Comparison of ENCODE assay signal across 23 mouse cellular contexts in genomic region chr4:124685004-124685403, GRCm38 (mm10). TPM values are rescaled to one million over a fixed set of nuclear protein-coding genes. Genes with fewer than 3 reads are reported as not detected.
DNase-seq lines count a peak whose midpoint lies in the region; ATAC-seq and TF ChIP-seq lines count a peak whose summit lies in the region.
"Had no signal": no experiment of that assay in that cellular context is flagged by ENCODE, and none has a peak within 500 bp of the region (broad histone marks: within the 10 kb centered on the region; RNA-seq: fewer than 3 reads in every experiment).

No protein-coding gene starts in this region.

- H3K4me2 ChIP-seq in neural tube, embryonic 15.5 days: no peak overlapping the region
- H3K4me2 ChIP-seq: embryonic facial prominence, embryonic 13.5 days; heart, embryonic 13.5 days; limb, embryonic 12.5 days; midbrain, embryonic 12.5 days had no signal

- H3K79me2 ChIP-seq in heart, adult 2 months (replicated peaks; ENCODE audit: control insufficient read depth, insufficient read depth, low read length): 0 out of 2 replicates have a peak, but pooled peaks cover 1% of the 10 kb centered on the region

- H3K9me3 ChIP-seq in neural tube, embryonic 15.5 days (replicated peaks): no peaks in the 10 kb centered on the region
- H3K9me3 ChIP-seq: embryonic facial prominence, embryonic 13.5 days; heart, embryonic 13.5 days; limb, embryonic 12.5 days; midbrain, embryonic 12.5 days had no signal

- H3K27me3 ChIP-seq in heart, adult 2 months (ENCODE audit: control insufficient read depth, insufficient read depth, low read length): no peaks in the 10 kb centered on the region
- no peaks in the 10 kb centered on the region for H3K27me3 ChIP-seq in neural tube, embryonic 15.5 days (replicated peaks)
- H3K27me3 ChIP-seq: embryonic facial prominence, embryonic 13.5 days; heart, embryonic 13.5 days; limb, embryonic 12.5 days; midbrain, embryonic 12.5 days had no signal

- intact Hi-C loops in heart, adult 2 months (cut with DNase I): no loop called here
- intact Hi-C loops in heart, postnatal 14 days (cut with DNase I): no loop called here
- intact Hi-C loops in left cerebral cortex, adult 2 months (cut with DNase I): no loop called here

- H3K4me1 ChIP-seq in heart, adult 2 months (ENCODE audit: control insufficient read depth, insufficient read depth, low read length): peaks cover 4% of the 10 kb centered on the region; the same call in 1 of the 2 replicates
- H3K4me1 ChIP-seq in neural tube, embryonic 15.5 days: no peaks in the 10 kb centered on the region
- H3K4me1 ChIP-seq: embryonic facial prominence, embryonic 13.5 days; limb, embryonic 12.5 days; midbrain, embryonic 12.5 days had no signal

- H3K36me3 ChIP-seq in heart, adult 2 months (ENCODE audit: control insufficient read depth, insufficient read depth, low read length): peaks cover 12% of the 10 kb centered on the region
- peaks cover 60% of the 10 kb centered on the region for H3K36me3 ChIP-seq in neural tube, embryonic 15.5 days

- TF ChIP-seq CTCF in heart, adult 2 months (IDR thresholded peaks at IDR 0.05): peak; percentile 51
- peak; percentile 40 for TF ChIP-seq CTCF in left cerebral cortex, adult 2 months (IDR thresholded peaks at IDR 0.05)

- H3K4me3 ChIP-seq in heart, adult 2 months: no peak overlapping the region
- no peak overlapping the region for H3K4me3 ChIP-seq in left cerebral cortex, adult 2 months
- no peak overlapping the region for H3K4me3 ChIP-seq in neural tube, embryonic 15.5 days (replicated peaks)
- H3K4me3 ChIP-seq: embryonic facial prominence, embryonic 13.5 days; heart, embryonic 13.5 days; limb, embryonic 12.5 days; midbrain, embryonic 12.5 days had no signal

- no peak for ATAC-seq in neural tube, embryonic 15.5 days (ENCODE audit: low FRiP score)
- no peak for ATAC-seq in erythroid progenitor cell, adult 5-6 weeks (replicated peaks; ENCODE audit: low FRiP score, poor library complexity, severe bottlenecking)
- ATAC-seq: forebrain, embryonic 16.5 days; hindbrain, embryonic 16.5 days had no signal

- TF ChIP-seq POLR2A in heart, adult 2 months (IDR thresholded peaks at IDR 0.05; ENCODE audit: insufficient read depth, low read depth, low read length): no peak

- 66% methylated on average over 4 of the region's 4 CpGs for WGBS in heart, adult 2 months
- 74% methylated on average over 4 of the region's 4 CpGs for WGBS in neural tube, embryonic 15.5 days

- no peak overlapping the region for H3K27ac ChIP-seq in heart, adult 2 months
- no peak overlapping the region for H3K27ac ChIP-seq in left cerebral cortex, adult 2 months
- H3K27ac ChIP-seq in neural tube, embryonic 15.5 days (replicated peaks): no peak overlapping the region
- H3K27ac ChIP-seq: embryonic facial prominence, embryonic 13.5 days; limb, embryonic 12.5 days; midbrain, embryonic 12.5 days had no signal

- no peak for DNase-seq in heart, adult 2 months
- no peak for DNase-seq in heart, postnatal 14 days
- no peak for DNase-seq in left cerebral cortex, adult 2 months (ENCODE audit: extremely low spot score in 1 of 2, low spot score in 2 of 2)
- DNase-seq in left cerebral cortex, adult 18-20 months (ENCODE audit: low spot score in 2 of 2): no peak
- peak; percentile 11 for DNase-seq in neural tube, embryonic 10.5 days (ENCODE audit: extremely low spot score, low spot score)
- DNase-seq in ovary, adult 18-20 months (ENCODE audit: low spot score): no peak
- DNase-seq: adrenal gland, adult 2 months; cerebellum, adult 9-10 months; heart, postnatal 4 days; kidney, adult 18-20 months; kidney, postnatal 36 days; lung, adult 2 months; thymus, postnatal 14 days had no signal

- TF ChIP-seq EP300 in heart, adult 2 months (IDR thresholded peaks at IDR 0.05; ENCODE audit: insufficient read depth, low read depth, low read length): no peak

- no peak overlapping the region for H3K9ac ChIP-seq in heart, adult 2 months (ENCODE audit: low read depth, low read length)
- no peak overlapping the region for H3K9ac ChIP-seq in neural tube, embryonic 15.5 days (replicated peaks)
- H3K9ac ChIP-seq: embryonic facial prominence, embryonic 13.5 days; heart, embryonic 13.5 days; limb, embryonic 12.5 days; midbrain, embryonic 12.5 days had no signal

RNA-seq across cellular contexts. Expression of gene Utp11, which starts 8.4 kb away (rescaled TPM):
- total RNA-seq in heart, adult 2 months (2021): 10 to 100 TPM; 12.1 to 13.5 TPM
- polyA plus RNA-seq in heart, adult 2 months (2012; rRNA removed): 4.0 and 6.2 TPM in 2 replicates
- total RNA-seq in heart, postnatal 14 days (2021): 10 to 100 TPM; 11.6 to 12.0 TPM
- total RNA-seq in left cerebral cortex, adult 2 months (2021): 10 to 100 TPM; 13.3 to 15.7 TPM
- 10 to 100 TPM; 15.0 to 15.3 TPM for total RNA-seq in left cerebral cortex, adult 18-20 months (2021)
- polyA plus RNA-seq in neural tube, embryonic 15.5 days (2015; fragmentation: Nextera tagmentation; extraction: Ambion mirVana): 41.4 and 47.8 TPM in 2 replicates
- total RNA-seq in erythroid progenitor cell, adult 5-6 weeks (2015; ENCODE audit: low replicate concordance): 10.5 and 24.7 TPM in 2 replicates
- total RNA-seq in erythroid progenitor cell, adult 5-6 weeks (2017; ENCODE audit: low replicate concordance): 9.0 and 11.4 TPM in 2 replicates

RNA-seq across cellular contexts. Expression of gene Fhl3, which starts 15.5 kb away (rescaled TPM):
- total RNA-seq in heart, adult 2 months (2021): 10 to 100 TPM in 1 of 2 experiments, 1 to 10 TPM in 1; 7.8 to 11.5 TPM
- 10.1 and 17.9 TPM in 2 replicates for polyA plus RNA-seq in heart, adult 2 months (2012; rRNA removed)
- total RNA-seq in heart, postnatal 14 days (2021): 10 to 100 TPM; 13.0 to 13.9 TPM
- total RNA-seq in left cerebral cortex, adult 2 months (2021): 1 to 10 TPM; 1.4 to 2.2 TPM
- total RNA-seq in left cerebral cortex, adult 18-20 months (2021): 1 to 10 TPM; 1.3 TPM
- 1.8 and 3.3 TPM in 2 replicates for polyA plus RNA-seq in neural tube, embryonic 15.5 days (2015; fragmentation: Nextera tagmentation; extraction: Ambion mirVana)
- total RNA-seq in erythroid progenitor cell, adult 5-6 weeks (2015; ENCODE audit: low replicate concordance): 4.0 TPM in 1 of 2 replicates, not detected in the other
- 0.64 TPM in 1 of 2 replicates, not detected in the other for total RNA-seq in erythroid progenitor cell, adult 5-6 weeks (2017; ENCODE audit: low replicate concordance)

RNA-seq across cellular contexts. Expression of gene Pou3f1, which starts 28.4 kb away (rescaled TPM):
- under 1 TPM; 0.08 to 0.16 TPM for total RNA-seq in heart, adult 2 months (2021)
- polyA plus RNA-seq in heart, adult 2 months (2012; rRNA removed): 0.04 and 0.09 TPM in 2 replicates
- under 1 TPM in 1 of 2 experiments, not detected in 1; 0.07 TPM for total RNA-seq in heart, postnatal 14 days (2021)
- total RNA-seq in left cerebral cortex, adult 2 months (2021): 10 to 100 TPM; 16.9 to 18.8 TPM
- 10 to 100 TPM; 17.1 to 17.3 TPM for total RNA-seq in left cerebral cortex, adult 18-20 months (2021)
- polyA plus RNA-seq in neural tube, embryonic 15.5 days (2015; fragmentation: Nextera tagmentation; extraction: Ambion mirVana): 4.7 and 6.8 TPM in 2 replicates
- total RNA-seq in erythroid progenitor cell, adult 5-6 weeks (2015; ENCODE audit: low replicate concordance): not detected in 2 replicates
- not detected in 2 replicates for total RNA-seq in erythroid progenitor cell, adult 5-6 weeks (2017; ENCODE audit: low replicate concordance)
- total RNA-seq: common myeloid progenitor, adult 5-6 weeks; granulocyte monocyte progenitor cell, adult 5-6 weeks had no signal

RNA-seq across cellular contexts. Expression of gene Sf3a3, which starts 29.6 kb away (rescaled TPM):
- total RNA-seq in heart, adult 2 months (2021): 10 to 100 TPM; 18.0 to 19.4 TPM
- 7.7 and 11.5 TPM in 2 replicates for polyA plus RNA-seq in heart, adult 2 months (2012; rRNA removed)
- 10 to 100 TPM; 19.2 to 21.5 TPM for total RNA-seq in heart, postnatal 14 days (2021)
- total RNA-seq in left cerebral cortex, adult 2 months (2021): 10 to 100 TPM; 33.0 to 35.6 TPM
- 10 to 100 TPM; 33.9 to 42.3 TPM for total RNA-seq in left cerebral cortex, adult 18-20 months (2021)
- 88.4 and 105 TPM in 2 replicates for polyA plus RNA-seq in neural tube, embryonic 15.5 days (2015; fragmentation: Nextera tagmentation; extraction: Ambion mirVana)
- 21.3 and 37.7 TPM in 2 replicates for total RNA-seq in erythroid progenitor cell, adult 5-6 weeks (2015; ENCODE audit: low replicate concordance)
- total RNA-seq in erythroid progenitor cell, adult 5-6 weeks (2017; ENCODE audit: low replicate concordance): 43.6 and 54.1 TPM in 2 replicates

RNA-seq across cellular contexts. Expression of gene Inpp5b, which starts 56.6 kb away (rescaled TPM):
- 1 to 10 TPM; 8.0 to 8.2 TPM for total RNA-seq in heart, adult 2 months (2021)
- 17.8 and 29.8 TPM in 2 replicates for polyA plus RNA-seq in heart, adult 2 months (2012; rRNA removed)
- total RNA-seq in heart, postnatal 14 days (2021): 10 to 100 TPM; 12.5 to 13.6 TPM
- 10 to 100 TPM; 46.5 to 48.7 TPM for total RNA-seq in left cerebral cortex, adult 2 months (2021)
- total RNA-seq in left cerebral cortex, adult 18-20 months (2021): 10 to 100 TPM; 37.2 to 42.3 TPM
- polyA plus RNA-seq in neural tube, embryonic 15.5 days (2015; fragmentation: Nextera tagmentation; extraction: Ambion mirVana): 20.6 and 24.9 TPM in 2 replicates
- 49.9 and 84.0 TPM in 2 replicates for total RNA-seq in erythroid progenitor cell, adult 5-6 weeks (2015; ENCODE audit: low replicate concordance)
- total RNA-seq in erythroid progenitor cell, adult 5-6 weeks (2017; ENCODE audit: low replicate concordance): 40.2 and 70.5 TPM in 2 replicates

Comparison
In these comparisons a context has a peak if more than half of its experiments do, and no peak if none do; other contexts are left out.
1. RNA of gene Pou3f1, which starts 28.4 kb away (total RNA-seq): 16.9 to 18.8 TPM in left cerebral cortex, adult 2 months and 17.1 to 17.3 TPM in left cerebral cortex, adult 18-20 months; 0.08 to 0.16 TPM in heart, adult 2 months, 0.07 TPM in heart, postnatal 14 days and not detected in erythroid progenitor cell, adult 5-6 weeks; every median in the first group is over 10 times any median in the second.